Mouse (Mus musculus): ENCODE results near the gene Cryz. TPM values are rescaled to one million over a fixed set of nuclear protein-coding genes. Genes with fewer than 3 reads are reported as not detected.

Gene Cryz
- polyA plus RNA-seq, 1 experiment from 2014 or later = 20.5 TPM

DNA sequence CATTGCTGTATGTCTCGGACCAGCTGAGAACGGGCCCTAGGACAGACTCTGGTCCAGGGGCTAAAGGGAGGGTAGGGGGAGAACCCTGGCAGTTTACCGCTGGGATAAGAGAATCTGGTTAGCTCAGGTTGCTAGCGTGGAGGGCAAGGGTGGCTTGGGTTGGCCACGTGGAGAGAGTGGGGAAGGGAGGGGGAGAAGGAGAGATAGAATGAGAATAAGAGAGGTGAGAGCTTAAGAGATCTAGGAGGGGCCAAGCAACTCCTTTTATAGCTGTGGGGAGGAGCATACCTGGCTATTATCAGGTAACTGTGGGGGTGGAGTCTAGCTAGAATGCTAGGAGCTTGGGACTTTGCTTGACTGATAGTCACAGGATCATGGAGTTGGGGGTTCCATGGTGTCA is 74.5 kb downstream of the Cryz start:
- H3K27me3 ChIP-seq (ENCODE audit: control insufficient read depth, insufficient read depth, low read length) = no peaks in the 10 kb centered on the region
- no peak overlapping the region for H3K4me3 ChIP-seq (ENCODE audit: low read depth, low read length)
- H3K9me3 ChIP-seq (ENCODE audit: control insufficient read depth, low read length) = no peaks in the 10 kb centered on the region
- H3K27ac ChIP-seq (ENCODE audit: low read depth, low read length) = no peak overlapping the region
- DNase-seq (ENCODE audit: low spot score) = no peak
- 71% methylated on average over 5 of the region's 5 CpGs for WGBS
- H3K36me3 ChIP-seq (ENCODE audit: control insufficient read depth, insufficient read depth, low read length) = no peaks in the 10 kb centered on the region
- ATAC-seq (replicated peaks; ENCODE audit: low FRiP score) = no peak
- H3K4me1 ChIP-seq (replicated peaks; ENCODE audit: control insufficient read depth, insufficient read depth, low read length) = no peaks in the 10 kb centered on the region
- H3K4me2 ChIP-seq (ENCODE audit: low read depth, low read length, severe bottlenecking) = no peak overlapping the region
- H3K9ac ChIP-seq (ENCODE audit: low read length) = no peak overlapping the region

Other genes with a start within 250 kb of the Cryz start
- gene Tyw3, start 393 bp downstream of the Cryz start, polyA plus RNA-seq (2014; fragmentation: Nextera tagmentation; extraction: Ambion mirVana) = 20.5 and 21.5 TPM in 2 replicates
- 0.39 and 0.47 TPM in 2 replicates for gene Erich3, start 67.1 kb downstream of the Cryz start, polyA plus RNA-seq (2014; fragmentation: Nextera tagmentation; extraction: Ambion mirVana)